Mouse (Mus musculus) kidney, postnatal 4 days (tissue): ENCODE measurements at regions not wholly inside any gene's neighbourhood (a gene's known extent, or its start where the extent isn't known, plus 50 kb on each side); places are given as distances from the start of the nearest gene placed in this dataset.

Source experiments
- DNase-seq, 2 experiments: peaks; one replicate each; pipeline ENCODE4 v3.0.0; 2021; ENCODE audit warnings: mixed read lengths in 2 of 2

GRCm38 (mm10) chr7:133372695-133373094 lies 229.3 kb downstream of the Tex36 start:
- peak in 1 of 2 experiments; percentile 17 for DNase-seq

DNA sequence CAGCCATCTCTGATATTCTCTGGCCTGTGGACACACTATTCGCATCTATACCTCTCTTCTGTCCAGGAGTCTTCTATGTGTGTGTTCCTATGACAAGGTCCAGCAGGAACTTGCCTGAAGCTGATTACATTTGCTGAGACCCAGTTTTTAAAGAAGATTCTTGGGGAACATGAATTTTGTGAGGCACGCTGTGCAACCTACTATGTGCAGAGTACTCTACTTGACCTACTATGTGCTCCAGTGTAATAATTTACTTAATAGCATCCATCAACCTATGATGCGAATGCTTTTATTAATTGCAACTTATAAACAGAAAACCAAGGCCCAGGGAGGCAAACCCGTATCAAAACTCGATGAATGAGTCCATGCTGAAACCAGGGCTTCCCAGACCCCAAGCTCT lies 231.4 kb downstream of the Tex36 start:
- DNase-seq = no peak

DNA sequence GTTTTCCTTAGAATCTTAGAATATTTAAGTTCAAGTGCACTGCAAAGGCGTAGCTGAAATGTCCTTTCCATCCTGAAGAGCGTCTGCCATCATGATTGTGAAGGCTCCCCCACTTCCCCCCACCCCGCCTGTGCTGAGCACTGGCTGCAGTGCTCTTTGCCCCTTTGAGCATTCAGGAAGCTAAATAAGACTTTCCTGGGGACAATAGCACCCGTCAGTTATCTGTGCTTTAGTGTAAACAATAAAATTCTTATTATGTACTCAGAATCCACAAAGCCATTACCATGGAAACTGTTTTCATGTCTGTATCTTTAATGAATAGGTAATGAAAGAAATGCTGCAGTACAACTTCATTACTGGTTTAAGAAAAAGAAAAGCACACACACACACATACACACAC lies 237.4 kb downstream of the Tex36 start:
- no peak for DNase-seq

DNA sequence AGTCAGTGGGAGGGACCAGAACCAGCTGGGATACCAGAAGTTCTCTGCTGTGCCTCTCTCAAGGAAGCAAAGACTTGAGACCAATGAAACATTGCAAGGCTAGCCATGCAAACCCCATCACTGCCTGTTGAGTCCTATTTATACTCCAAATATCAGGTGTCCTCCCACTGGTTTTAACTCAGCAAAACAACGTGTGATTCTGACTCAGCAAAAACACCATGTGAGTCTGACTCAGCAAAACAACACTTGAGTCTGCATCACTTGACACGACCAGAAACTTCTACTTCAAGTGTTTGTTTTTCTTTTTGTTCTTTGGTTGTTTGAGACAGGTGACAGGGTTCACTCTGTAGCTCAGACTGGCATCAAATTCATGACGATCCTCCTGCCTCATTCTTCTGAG lies 204.6 kb upstream of the Ctbp2 start:
- no peak for DNase-seq

DNA sequence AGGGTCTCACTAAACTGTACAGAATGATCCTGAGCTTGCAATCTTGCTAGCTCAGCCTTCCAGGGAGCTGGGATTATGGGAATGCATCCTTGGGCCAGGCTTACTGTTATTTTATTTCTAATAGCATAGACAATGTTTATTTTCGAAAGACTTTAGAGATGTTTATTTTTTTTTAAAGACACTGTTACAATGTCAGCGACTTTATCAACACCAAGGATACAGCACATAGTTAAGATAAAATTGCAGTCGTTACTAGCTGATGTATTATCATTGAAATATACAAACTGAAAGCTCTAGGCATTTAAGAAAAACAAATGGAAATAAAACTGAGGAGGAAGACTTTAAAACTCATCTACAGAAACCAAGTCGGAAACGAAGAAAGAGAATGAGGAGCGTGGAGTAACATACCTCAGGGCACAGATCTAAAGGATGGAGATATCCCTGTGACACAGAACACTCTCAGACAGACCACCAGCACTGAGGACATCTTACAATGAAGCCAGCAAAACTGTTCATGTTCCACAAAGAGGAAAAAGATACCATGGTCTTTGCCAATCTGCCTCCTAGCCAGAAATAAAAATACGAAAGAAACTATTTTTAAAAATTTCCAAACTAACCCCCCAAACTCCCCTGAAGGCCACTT lies 201.5 kb upstream of the Ctbp2 start:
- DNase-seq = no peak

DNA sequence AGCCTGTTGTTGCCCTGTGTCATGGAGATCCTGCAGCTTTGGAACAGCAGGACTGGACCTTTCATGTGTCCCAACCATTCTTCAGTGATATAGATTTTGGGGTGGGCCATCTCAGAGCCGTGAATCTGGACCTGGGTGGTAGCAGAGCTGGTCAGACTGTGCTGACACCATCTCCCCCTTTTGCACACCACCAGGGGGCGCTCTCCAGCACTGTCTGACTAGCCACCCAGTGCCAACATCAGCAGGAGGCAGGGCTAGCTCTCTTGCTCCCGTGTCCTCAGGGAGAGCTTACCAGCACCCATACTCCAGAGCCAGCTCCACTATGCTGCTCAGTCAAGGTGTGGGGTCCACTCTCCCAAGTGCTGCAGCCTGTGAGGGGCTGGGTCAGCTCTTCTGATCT lies 199.8 kb upstream of the Ctbp2 start:
- no peak for DNase-seq

DNA sequence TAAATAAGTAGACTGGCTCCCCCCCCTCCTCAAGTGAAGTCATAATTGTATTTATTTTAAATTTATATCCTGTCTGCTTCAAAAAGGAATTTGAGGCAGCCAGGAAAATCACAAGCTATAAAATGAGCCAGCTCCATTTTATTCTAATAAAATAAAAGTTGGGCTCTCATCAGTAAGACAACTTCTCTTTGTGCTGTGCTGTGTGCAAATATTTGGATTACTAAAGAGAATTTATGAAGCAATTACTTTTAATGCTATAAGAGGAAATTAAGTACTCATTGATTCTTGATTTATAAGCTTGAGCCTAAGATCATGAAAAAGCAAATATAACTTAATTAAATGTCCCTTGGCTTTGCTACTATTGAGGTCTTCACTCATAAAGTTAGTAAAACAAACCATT lies 193.4 kb upstream of the Ctbp2 start:
- DNase-seq = no peak

GRCm38 (mm10) chr7:133316701-133317475 lies 192.7 kb upstream of the Ctbp2 start:
- peak in 1 of 2 experiments; percentile 30 for DNase-seq

DNA sequence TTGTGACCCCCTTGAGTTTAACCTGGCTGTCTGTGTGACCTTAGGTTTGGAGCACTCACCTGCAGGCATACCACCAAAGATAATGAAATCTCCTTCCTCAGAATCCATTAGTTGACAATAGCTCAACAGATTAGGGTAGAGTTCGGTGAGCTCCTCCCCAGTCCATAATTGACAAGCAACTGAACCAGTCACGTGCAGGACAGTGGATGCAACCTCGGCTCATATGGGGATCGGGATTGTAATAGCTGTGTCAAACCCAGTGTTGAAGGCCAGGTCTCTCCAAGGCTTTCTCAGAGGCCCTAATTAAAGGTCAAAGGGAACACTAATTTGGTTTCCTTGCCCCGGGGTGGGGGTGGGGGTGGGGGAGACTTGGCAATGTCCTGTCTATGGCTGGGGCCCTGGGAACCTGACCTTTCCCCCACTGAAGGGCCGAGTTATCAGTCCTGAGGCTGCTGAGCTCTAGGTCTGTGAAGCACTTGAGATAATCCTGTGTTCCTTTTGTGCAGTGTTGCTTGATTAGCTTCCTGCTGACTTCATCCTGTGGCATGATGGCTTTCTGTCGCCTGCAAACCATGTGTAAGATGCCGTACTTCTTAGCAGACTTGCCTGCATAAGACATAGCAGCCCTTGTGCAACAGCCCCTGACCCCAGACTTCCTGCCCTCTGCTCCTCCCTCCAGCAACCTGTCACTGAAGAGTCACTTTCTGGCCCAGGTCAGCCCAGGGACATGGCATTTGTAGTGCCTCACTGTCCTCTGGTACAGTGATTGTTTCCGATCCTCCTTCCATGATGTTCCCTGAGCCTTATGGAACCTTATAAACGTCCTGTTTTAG lies 191.3 kb upstream of the Ctbp2 start:
- DNase-seq = no peak

- DNase-seq = peak; percentile 28 to 36
Observed at GRCm38 (mm10) chr7:133313115-133313514, 189.0 kb upstream of the Ctbp2 start.

DNA sequence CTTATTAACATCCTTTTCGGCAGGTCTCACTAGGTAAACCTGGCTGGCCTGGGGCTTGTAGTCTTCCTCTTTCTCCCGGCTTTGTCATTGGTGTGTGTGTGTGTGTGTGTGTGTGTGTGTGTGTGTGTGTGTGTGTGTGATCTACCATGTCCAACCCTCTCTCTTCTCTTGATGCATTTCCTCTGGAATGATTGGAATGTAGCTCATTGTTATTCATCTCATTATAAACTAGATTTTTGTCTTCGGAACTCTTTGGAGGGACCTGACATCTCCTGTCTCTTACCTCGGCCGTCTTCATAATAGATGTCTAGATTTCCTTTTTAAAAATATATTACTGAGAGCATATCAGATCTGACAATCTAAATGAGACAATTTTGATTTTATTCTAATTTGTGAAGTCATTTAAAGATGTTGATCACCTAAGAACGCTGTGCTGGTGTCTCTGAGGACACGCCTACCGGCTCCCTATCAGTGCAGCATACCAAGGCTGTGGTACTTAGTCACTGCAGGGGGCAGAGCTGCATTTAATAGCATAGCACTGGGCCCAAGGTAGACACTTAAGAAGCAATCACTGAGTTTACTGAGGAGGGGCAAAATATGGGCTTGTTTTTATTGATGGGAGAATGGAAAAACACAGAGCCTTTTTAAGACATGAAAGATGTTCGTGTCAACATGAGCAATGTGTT lies 187.1 kb upstream of the Ctbp2 start:
- DNase-seq = no peak

GRCm38 (mm10) chr7:133304461-133304860 lies 180.3 kb upstream of the Ctbp2 start:
- no peak for DNase-seq

DNA sequence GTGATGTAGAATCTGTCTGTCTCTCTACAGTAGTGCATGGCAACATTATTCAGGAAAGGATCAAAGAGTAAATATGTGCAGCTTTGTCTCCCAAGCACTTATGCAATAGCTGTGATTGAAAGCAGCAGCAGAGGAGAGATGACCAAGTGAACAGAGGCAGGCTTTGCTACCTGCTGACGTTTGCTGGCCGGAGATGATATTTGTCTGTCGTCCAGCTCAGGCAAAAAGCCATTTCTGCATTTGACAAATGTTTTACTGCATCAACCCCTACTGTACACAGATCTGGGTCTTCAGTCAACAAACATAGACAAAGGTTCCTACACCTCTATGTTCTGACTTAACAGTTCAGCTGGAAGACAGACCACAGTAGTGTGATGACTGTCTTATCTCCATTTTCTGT lies 166.3 kb upstream of the Ctbp2 start:
- no peak for DNase-seq

DNA sequence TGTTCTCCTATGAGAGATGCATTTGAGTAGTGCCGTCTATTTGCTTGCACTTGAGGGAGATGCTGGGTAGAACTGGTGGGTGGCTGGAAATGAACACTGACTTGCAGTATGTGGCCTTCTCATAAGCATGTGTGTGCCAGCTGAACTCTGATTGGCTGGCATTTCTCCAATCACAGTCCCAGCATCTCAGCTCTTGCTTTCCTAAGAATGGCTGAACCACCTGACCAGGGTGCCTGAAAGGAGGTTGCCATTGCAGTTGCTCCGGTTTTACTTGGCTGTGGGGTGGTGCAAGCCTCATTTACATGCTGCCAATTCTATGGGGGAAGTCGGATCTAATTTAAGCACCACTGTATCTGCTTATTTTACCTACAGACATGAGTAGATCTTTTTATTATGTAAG lies 164.1 kb upstream of the Ctbp2 start:
- DNase-seq = no peak

GRCm38 (mm10) chr7:133286836-133287235 lies 162.7 kb upstream of the Ctbp2 start:
- DNase-seq = no peak

DNA sequence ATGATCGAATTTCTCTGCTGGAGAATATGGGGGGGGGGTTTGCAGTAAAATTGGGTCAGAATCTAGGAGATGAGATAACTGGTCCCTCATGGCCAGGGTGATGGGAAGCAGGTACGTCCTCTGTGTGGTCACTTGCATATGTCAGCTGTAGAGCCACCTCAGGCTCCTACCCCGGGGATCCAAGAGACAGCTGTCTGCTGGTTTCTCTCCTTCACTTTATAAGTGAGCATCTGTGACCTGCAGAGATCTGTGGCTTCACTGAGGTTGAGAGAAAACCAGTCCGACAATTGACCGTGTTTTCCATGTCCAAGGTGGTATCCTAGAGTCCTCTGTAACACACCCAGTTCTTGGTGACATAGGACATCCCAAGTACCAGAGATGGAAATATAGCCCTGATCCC lies 162.1 kb upstream of the Ctbp2 start:
- DNase-seq = no peak

GRCm38 (mm10) chr7:133262161-133262560 lies 138.0 kb upstream of the Ctbp2 start:
- no peak for DNase-seq

DNA sequence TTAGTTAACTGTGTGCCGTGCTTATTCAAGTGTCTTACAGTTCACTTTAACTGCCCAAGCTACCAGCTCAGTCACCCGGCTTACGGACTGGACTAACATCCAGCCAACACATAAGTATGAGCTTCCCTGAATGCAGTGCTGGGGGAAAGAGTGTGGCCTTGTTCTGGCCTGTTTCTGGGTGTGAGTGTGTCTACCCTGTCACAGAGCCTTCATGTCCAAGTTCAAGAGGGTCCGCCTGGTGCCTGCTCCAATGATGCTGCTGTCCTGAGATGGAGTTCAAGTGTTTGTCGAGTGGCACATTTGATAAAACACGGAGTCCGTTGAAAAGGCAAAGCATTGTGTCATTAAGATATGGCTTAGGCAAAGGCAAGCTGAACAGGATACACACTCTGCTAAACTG lies 135.0 kb upstream of the Ctbp2 start:
- no peak for DNase-seq

- DNase-seq = no peak
Observed at GRCm38 (mm10) chr7:133256831-133257230, 132.7 kb upstream of the Ctbp2 start.

DNA sequence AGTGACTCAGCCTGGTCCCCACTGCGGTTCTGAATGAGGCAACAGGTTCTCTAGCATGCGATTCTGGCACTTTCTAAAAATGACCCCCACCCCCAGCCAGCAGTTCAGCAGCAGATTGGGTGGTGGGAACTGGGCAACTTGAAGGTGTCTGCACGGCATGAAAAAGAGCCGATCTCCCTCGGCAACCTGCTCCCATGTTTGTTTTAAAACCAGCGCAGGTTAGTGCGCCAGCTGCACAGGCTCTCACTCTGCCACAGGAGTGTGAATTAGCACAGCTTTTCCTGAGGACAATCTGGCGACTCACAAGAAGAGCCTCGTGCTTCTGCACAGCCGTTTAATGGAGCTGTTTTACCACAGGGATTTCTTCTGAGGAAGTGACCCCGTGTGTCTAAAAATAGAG lies 120.4 kb upstream of the Ctbp2 start:
- peak; percentile 8 to 11 for DNase-seq

GRCm38 (mm10) chr7:133234326-133234725 lies 110.2 kb upstream of the Ctbp2 start:
- no peak for DNase-seq

DNA sequence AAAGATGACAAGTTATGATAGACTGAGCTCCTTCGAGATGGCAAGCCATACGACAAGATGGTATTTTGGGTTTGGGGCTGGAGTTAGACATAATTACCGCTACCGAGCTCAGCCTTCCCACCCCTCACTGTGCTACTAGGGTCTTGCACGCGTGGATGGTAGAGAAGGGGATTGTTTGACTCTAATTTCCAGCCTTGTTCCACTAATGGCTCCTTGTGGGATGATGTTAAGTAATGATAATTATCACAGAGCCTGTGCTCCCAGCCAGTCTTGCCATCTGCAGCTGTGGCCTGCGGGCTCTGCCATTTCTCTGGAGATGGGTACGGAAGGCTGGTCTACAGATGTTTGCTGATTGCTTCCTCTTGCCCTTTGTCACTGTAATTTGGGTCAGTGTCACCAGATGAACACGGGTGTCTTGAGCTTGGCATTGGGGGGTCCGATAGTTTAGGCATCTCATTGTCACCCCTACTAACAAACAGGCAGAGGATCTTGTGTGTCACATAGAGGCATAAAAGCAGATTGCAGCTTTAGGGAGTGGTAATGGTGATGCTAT lies 108.8 kb upstream of the Ctbp2 start:
- no peak for DNase-seq

- peak; percentile 41 to 52 for DNase-seq
Observed at GRCm38 (mm10) chr7:133230806-133231205, 106.7 kb upstream of the Ctbp2 start.
